Mouse (Mus musculus) stomach, embryonic 14.5 days (tissue): Measurements from ENCODE around the gene Cry2. TPM values are rescaled to one million over a fixed set of nuclear protein-coding genes. Genes with fewer than 3 reads are reported as not detected.

Experiments used
- ATAC-seq: fragments of 200-750 bp; cut with Nextera tagmentation; 2 replicates; pipeline ENCODE4 v1.8.0; 2017; ENCODE audit warnings: low read depth, moderate TSS enrichment; ENCODE audit not compliant: insufficient number of reproducible peaks, insufficient read depth, low FRiP score
- H3K27ac ChIP-seq: fragments of 300-500 bp; sonication (generic); 2 replicates; pipeline ENCODE4 v1.5.1; 2014; ENCODE audit warnings: mild to moderate bottlenecking, low read length, moderate library complexity, mixed read lengths
- H3K27me3 ChIP-seq: fragments of 300-500 bp; sonication (generic); 2 replicates; pipeline ENCODE4 v1.6.1; 2014; ENCODE audit warnings: low read length, control low read depth, mixed read lengths; ENCODE audit not compliant: control insufficient read depth, insufficient read depth
- H3K36me3 ChIP-seq: fragments of 300-500 bp; sonication (generic); 2 replicates; pipeline ENCODE4 v1.6.1; 2014; ENCODE audit warnings: mild to moderate bottlenecking, control low read depth, low read length, moderate library complexity, mixed read lengths; ENCODE audit not compliant: control insufficient read depth, insufficient read depth
- H3K4me1 ChIP-seq: fragments of 300-500 bp; sonication (generic); 2 replicates; pipeline ENCODE4 v1.6.1; 2014; ENCODE audit warnings: low read length, control low read depth, mixed read lengths; ENCODE audit not compliant: control insufficient read depth, insufficient read depth
- H3K4me2 ChIP-seq: fragments of 300-500 bp; sonication (generic); replicated peaks from 2 replicates; pipeline ENCODE4 v1.6.1; 2014; ENCODE audit warnings: low read depth, low read length, control low read depth
- H3K4me3 ChIP-seq: fragments of 300-500 bp; sonication (generic); 2 replicates; pipeline ENCODE4 v1.5.1; 2014; ENCODE audit warnings: low read depth, low read length, control low read depth
- H3K9ac ChIP-seq: fragments of 300-500 bp; sonication (generic); replicated peaks from 2 replicates; pipeline ENCODE4 v1.6.1; 2014; ENCODE audit warnings: low read depth, mild to moderate bottlenecking, control low read depth, low read length, moderate library complexity, mixed read lengths
- H3K9me3 ChIP-seq: fragments of 300-500 bp; sonication (generic); 2 replicates; pipeline ENCODE4 v1.6.1; 2016; ENCODE audit warnings: low read depth, low read length, control low read depth; ENCODE audit not compliant: control insufficient read depth
- WGBS: fragments of 180-500 bp; shearing (Covaris S2); extraction: QIAGEN DNeasy Blood & Tissue Kit; methylation state at CpG from one replicate; pipeline ENCODE4 v1.1.7; 2014; 5-methylcytosine and 5-hydroxymethylcytosine counted together
- polyA plus RNA-seq: library from polyadenylated mRNA; unstranded; fragments of >200 nt; fragmentation: Nextera tagmentation; extraction: Ambion mirVana; gene quantifications from 2 replicates; pipeline ENCODE4 v1.2.1, GENCODE M21; 2014

The Cry2 gene
- polyA plus RNA-seq, 1 experiment from 2014 or later: 25.7 TPM

DNA sequence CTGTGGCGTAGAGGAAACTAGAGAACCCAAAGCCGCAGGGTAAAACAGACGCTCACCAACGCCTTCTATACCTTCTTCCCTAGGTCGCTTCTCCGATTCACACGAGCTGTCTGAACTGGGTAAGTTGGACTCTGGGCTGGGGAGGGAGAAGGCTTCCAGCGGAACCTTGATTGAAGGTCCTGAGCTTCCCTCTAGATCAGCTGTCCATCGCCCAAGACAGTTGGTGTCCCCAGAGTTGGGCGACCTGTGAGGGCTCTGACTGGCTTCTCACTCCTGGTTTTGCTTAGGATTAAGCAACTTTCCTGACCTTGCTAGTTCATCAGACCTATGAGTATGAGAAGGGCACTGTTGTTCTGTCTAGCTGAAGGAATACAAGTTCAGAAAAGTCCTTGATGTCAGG is 58.1 kb downstream of the Cry2 start:
- no peak overlapping the region; the same call in 1 of the 2 replicates for H3K27ac ChIP-seq
- 12% methylated on average over 10 of the region's 10 CpGs for WGBS
- H3K4me2 ChIP-seq: peak overlapping the region; percentile 84
- peak overlapping the region; percentile 75 for H3K4me3 ChIP-seq
- H3K36me3 ChIP-seq: peaks cover 18% of the 10 kb centered on the region; the same call in 1 of the 2 replicates
- no peaks in the 10 kb centered on the region for H3K9me3 ChIP-seq
- no peaks in the 10 kb centered on the region for H3K27me3 ChIP-seq
- H3K9ac ChIP-seq: peak overlapping the region; percentile 45
- no peak for ATAC-seq
- peaks cover 30% of the 10 kb centered on the region for H3K4me1 ChIP-seq

DNA sequence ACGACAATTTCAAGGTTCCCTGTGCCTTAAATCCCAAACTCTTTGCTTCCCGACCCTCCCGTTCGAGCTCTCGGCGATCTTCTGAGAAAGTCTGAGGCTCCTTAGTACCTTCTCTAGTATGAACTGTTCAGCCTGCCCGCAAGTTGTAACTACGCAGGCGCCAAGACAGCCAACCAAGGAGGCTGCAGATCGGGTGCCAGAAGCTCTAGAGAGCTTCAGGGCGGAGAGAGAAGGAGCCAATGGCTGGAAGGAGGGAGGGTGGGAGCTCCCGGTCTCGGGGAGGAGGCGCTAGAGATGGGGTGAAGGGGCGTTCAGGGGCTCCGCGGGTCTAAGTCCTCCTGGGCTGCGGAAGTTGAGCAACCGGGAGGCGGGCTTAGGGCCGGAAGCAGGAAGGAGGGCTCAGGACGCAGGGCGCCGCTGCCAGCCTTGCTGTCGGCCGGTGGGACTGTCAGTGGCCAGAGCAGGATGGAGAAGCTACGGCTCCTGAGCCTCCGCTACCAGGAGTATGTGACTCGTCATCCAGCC is 58.7 kb downstream of the Cry2 start:
- peak overlapping the region; percentile 86 for H3K27ac ChIP-seq
- peak; percentile 92 for ATAC-seq
- H3K4me3 ChIP-seq: peak overlapping the region; percentile 75
- peak overlapping the region; percentile 84 for H3K4me2 ChIP-seq
- H3K9ac ChIP-seq: peak overlapping the region; percentile 45
- no peaks in the 10 kb centered on the region for H3K27me3 ChIP-seq
- peaks cover 14% of the 10 kb centered on the region; the same call in 1 of the 2 replicates for H3K36me3 ChIP-seq
- WGBS: under 1% methylated on average over 29 of the region's 29 CpGs
- H3K4me1 ChIP-seq: peaks cover 31% of the 10 kb centered on the region
- no peaks in the 10 kb centered on the region for H3K9me3 ChIP-seq

DNA sequence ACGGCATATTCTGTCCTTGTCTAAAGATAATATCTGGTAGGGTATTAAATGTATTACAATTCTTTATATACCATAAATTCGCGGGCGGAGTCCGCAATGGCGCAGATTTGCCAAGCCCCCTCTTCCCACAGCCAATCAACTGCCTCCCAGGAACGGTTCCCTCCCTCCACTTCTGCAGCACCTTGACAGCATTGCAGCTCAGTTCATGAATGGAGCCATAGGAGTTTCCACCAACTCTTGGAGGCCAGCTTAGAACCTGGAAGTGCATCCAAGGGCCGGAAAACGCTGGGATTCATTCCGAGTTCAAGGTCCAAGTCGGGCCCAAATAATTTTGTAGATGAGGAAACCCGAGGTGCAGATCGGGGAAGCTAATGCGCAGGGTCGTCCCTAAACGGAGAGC is 59.3 kb downstream of the Cry2 start, which contains the start of the genes Pex16 and Large2:
Pex16 (plus strand) TSS at position 163 of the 400 bp plus-strand sequence.
Large2 (minus strand) TSS at position 356 of the 400 bp plus-strand sequence.
- Histone ChIP-seq H3K36me3 (peaks cover 9% of the 10 kb centered on the region; the same call in 1 of the 2 replicates), H3K27me3 (no peaks in the 10 kb centered on the region), H3K4me2 (peak within 1 kb of the TSS; percentile 84), H3K4me3 (peak within 1 kb of the TSS; percentile 75), H3K27ac (peak within 1 kb of the TSS; percentile 86), H3K9ac (peak within 1 kb of the TSS; percentile 45), H3K9me3 (no peaks in the 10 kb centered on the region), H3K4me1 (peaks cover 31% of the 10 kb centered on the region)
- WGBS: 2% methylated on average over 16 of the region's 16 CpGs
- no peak; the same call in 1 of the 2 replicates for ATAC-seq

DNA sequence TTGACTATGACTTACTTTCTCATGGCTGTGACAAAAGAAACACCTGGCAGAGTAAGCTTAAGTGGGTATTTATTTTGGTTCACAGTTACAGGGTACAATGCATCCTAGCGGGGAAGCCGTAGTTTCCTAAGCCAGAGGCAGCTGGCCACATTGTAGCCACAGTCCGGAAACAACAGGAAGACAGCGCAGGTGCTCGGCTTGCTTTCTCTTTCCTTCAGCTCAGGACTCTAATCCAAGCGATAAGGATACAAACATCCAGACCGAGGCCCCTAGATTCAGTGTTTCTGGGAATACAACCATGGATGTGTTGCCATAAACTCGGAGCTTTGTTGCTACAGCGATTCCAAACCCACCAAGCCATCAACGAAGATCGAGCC is 60.4 kb downstream of the Cry2 start:
- Histone ChIP-seq H3K9ac (no peak overlapping the region), H3K4me2 (no peak overlapping the region), H3K27ac (peak overlapping the region; percentile 82), H3K36me3 (no peaks in the 10 kb centered on the region; the same call in 1 of the 2 replicates), H3K9me3 (no peaks in the 10 kb centered on the region), H3K27me3 (no peaks in the 10 kb centered on the region), H3K4me1 (peaks cover 31% of the 10 kb centered on the region), H3K4me3 (no peak overlapping the region)
- WGBS: 77% methylated on average over 11 of the region's 11 CpGs
- no peak for ATAC-seq

DNA sequence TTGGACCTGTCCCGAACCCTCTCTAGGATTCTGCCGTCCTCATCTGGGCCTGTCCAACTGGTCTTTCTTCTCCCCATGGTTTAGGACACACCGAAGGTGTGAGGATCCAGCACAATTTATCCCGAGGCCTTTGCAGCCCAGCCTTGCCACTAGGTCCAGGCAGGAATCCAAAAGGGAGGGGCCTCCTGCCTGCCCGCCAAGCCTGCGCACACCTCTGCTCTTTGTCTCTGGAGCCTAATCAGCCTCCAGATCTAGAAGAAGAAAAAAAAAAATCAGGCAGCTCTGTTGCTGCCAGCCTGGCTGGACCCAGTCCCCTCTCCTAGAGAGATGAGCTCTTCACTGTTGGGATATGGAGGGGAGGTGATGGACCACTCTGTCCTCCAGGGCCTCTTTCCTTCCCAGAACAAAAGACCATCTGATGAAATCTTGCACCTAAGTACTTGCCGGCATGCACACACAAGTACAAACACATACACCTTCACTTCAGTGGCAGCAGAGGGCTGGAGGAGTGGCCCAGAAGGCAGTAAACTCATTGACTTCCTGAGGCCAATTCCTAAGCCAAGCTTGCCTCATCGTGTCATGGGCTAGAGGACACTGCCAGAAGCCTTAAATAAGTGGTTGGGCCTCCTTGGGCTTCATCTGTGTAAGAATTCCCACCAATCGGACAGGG is 60.9 kb downstream of the Cry2 start:
- no peak for ATAC-seq
- H3K4me1 ChIP-seq: peaks cover 31% of the 10 kb centered on the region
- H3K27me3 ChIP-seq: no peaks in the 10 kb centered on the region
- no peak overlapping the region for H3K4me3 ChIP-seq
- H3K4me2 ChIP-seq: no peak overlapping the region
- peak overlapping the region; percentile 82 for H3K27ac ChIP-seq
- no peaks in the 10 kb centered on the region for H3K9me3 ChIP-seq
- WGBS: 49% methylated on average over 9 of the region's 9 CpGs
- H3K36me3 ChIP-seq: no peaks in the 10 kb centered on the region
- H3K9ac ChIP-seq: no peak overlapping the region

DNA sequence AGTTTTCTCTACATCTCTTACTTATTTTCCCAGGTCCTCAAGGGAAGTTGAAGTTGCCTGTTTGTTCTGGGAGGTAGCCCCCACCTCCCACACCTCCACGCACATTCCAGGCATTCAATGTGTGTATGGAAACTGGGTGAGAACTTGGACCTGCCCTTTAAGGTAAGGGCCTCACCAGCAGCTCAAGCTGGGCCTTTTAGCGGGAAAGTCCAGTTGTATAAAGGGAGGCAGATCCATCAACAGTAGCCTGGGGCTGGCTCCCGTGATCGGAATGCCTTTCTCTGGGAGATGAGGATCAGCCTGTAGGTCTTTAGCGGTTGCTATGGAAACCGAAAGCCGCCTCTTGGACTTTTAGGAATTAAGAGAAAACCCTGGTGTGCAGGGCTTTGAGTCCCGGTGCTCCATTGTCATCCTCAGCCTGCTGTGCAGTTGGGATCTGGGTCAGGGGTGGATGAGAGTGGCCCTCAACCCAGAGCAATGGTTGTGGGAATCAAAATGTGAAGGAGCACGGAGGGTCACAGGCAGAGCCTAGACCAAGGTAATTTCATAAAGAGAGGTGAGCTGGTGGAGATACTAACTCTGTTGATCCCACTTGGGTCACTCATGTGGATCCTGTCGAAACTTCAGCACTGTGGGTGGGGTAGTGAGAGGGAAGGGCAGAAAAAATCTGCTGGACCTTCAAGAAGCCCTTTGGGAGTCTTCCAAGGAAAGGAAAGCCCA is 61.7 kb downstream of the Cry2 start:
- Histone ChIP-seq H3K4me1 (peaks cover 31% of the 10 kb centered on the region), H3K9me3 (no peaks in the 10 kb centered on the region), H3K27me3 (no peaks in the 10 kb centered on the region), H3K36me3 (no peaks in the 10 kb centered on the region), H3K27ac (peak overlapping the region; percentile 82), H3K4me2 (no peak overlapping the region), H3K9ac (no peak overlapping the region), H3K4me3 (no peak overlapping the region)
- no peak for ATAC-seq
- WGBS: 25% methylated on average over 10 of the region's 10 CpGs

DNA sequence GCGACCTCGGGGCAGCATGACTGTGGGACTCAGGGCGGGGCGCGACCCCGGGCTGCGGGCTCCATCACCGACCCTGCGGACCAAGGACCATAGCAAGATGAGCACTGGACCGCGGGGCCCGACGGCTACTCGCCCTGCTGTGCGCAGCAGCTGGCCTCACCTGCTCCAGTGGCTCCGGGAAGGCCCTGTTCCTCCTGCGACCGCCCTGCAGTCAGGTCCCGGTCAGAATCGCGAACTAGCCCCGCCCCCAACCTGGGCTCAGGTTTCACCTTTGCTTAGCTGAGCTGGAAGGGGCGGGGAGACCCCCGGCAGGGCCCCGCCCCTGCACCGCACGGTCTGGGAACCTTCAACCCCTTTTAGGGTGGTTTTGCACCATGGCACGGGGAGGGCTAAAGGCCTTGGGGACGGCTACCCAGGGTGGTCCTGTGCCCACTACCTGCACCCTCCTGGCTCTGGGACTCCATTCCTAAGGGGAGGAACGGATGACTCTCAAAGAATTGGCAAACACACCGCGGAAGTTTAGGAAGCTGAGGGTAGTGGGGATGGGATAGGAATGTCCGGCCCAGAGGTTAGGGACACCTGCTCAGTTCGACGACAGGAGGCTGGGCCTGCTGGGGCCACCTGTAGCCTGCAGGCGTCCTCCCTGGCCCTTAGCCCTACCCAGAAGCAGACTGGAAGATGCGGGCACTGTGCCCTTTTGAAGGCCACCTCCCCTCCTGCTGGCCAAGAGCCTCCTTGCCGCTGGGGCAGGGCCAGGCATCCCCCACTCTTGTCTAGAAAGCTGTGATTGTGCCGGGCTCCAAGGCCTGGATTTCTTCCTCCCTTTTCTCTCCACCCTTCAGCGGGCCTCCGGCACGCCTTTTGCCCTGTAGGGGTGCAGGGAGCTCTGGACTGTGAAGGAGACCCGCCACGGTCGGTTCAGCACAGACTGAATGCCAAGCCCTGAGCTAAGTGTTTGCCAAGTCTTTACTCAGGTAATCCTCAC is 62.7 kb downstream of the Cry2 start:
- WGBS: 2% methylated on average over 45 of the region's 45 CpGs
- Histone ChIP-seq H3K27ac (peak overlapping the region; percentile 82), H3K27me3 (no peaks in the 10 kb centered on the region), H3K4me3 (peak overlapping the region; percentile 34), H3K36me3 (no peaks in the 10 kb centered on the region), H3K4me2 (peak overlapping the region; percentile 54), H3K4me1 (peaks cover 28% of the 10 kb centered on the region), H3K9me3 (no peaks in the 10 kb centered on the region), H3K9ac (peak overlapping the region; percentile 15; the same call in 1 of the 2 replicates)
- peak; percentile 59 for ATAC-seq
